Mouse (Mus musculus): ENCODE measurements around the gene Dpm2. TPM values are rescaled to one million over a fixed set of nuclear protein-coding genes. Genes with fewer than 3 reads are reported as not detected.

The Dpm2 gene
- polyA plus RNA-seq, 3 experiments from 2014 or later: 126 to 160 (median 144) TPM

GRCm38 (mm10) chr2:32547380-32547779 is 23.3 kb upstream of the Dpm2 start:
- no peak for ATAC-seq

DNA sequence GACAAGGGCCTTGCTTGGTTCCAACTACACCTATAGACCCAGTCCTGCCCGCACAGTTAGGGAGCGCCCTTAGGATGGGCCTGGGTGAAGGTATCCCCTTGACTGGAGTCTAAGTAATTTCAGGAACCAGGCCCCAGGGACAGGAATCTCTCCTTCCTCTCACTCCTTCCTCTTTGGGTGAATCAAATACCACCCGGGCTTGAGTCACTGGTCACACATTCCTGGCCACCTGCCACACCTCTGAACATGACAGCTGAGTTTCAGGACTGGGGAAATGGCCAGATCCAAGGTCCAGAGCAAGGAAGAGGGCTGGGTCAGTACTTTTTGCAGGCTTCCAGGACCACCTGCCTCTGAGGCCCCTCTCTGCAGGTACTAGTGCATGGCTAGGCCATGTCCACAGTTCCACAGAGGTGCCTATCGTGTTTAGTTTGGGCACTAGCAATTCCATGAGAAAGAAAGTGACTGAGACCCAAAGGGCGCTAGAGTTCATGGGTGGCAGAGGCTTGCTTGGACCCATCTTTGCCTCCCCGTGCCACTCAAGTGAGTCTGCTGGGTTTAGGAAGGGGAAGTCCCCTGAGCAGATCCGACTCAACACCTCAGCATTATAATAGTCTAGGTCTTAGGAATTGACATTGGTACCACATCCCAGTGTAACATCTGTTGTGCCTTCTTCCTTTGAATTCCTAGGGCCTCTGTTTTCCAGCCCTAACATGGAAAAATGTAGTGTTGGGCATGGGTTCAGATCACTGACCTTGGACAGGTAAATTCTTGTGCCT is 22.5 kb upstream of the Dpm2 start:
- ATAC-seq: peak; percentile 65

DNA sequence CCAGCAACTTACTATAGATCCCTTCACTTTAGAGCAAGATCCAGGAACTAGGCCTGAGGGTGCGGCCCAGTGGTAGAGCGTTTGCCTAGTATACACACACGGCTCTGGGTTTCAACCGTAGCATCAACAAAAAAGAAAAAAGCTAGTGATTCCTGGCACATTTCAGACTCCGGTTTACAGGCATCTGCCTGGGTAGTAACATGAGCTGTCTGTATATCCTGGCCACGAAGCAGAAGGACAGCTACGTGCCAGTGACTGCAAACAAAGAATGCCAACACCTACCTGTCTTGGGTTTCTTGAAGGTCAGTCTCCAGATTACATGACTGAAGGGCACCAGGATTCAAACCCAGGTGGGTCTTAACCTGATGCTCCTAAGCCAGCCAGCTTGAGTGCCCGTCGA is 21.5 kb upstream of the Dpm2 start:
- no peak for ATAC-seq

DNA sequence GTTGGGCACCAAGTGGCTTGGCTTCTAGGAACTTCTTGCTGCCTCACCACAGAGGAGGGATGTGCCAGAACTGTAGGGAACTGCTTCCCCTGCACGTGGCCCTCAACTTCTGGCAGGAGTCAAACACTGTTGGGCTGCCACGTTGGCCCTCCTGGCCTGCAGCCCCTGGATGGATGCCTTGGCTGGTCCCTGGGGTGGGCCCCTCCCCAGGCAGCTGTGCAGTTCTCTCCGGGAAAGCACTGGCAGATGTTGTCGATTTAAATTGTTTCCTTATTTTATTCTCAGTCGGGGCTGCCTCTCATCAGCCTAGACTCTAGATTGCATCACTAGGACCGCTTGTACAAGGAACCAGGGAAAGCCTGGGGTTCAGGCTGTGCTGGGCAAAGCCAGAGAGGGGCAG is 20.9 kb upstream of the Dpm2 start:
- no peak for ATAC-seq

GRCm38 (mm10) chr2:32551236-32551635 is 19.4 kb upstream of the Dpm2 start:
- ATAC-seq: no peak

GRCm38 (mm10) chr2:32553592-32554148 is 17.0 kb upstream of the Dpm2 start:
- peak; percentile 69 for ATAC-seq

GRCm38 (mm10) chr2:32555484-32555883 is 15.2 kb upstream of the Dpm2 start:
- ATAC-seq: no peak

DNA sequence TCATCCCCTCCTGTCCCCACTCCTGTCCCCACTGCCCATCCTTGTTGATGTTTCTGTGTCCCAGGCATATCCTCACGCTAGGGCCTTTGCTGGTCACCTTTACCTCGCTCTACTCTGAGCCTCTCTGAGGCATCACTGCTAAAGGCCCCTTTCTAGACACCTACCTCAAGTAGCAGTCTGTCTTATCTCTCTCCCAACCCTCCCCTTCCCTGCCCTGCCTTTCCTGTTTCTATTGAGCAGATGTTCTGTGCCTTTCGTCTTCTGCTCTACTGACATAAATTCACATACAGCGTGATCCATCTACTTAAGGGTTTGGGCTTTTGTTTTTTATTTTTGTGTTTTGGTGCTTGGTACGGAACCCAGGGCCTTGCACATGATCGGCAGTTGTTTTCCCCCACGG is 14.6 kb upstream of the Dpm2 start:
- ATAC-seq: no peak

DNA sequence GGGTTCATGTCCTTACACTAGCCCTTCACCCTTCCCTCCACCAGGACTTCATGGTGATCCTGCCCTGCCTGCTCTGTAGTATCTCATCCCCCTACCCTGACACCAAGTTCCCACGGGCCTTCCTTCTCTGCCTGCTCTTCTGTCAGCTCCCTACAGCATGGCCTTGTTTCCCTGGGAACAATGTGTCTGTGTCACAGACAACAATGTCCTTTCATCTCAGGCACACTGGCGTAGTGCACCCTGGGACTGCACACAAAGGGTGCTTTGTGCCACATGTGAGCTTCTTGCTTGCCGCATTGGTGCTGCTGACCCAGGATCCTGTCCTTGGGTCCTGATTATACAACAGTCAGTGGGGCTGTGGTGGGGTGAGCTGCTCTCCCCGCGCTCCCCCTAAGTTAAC is 11.1 kb upstream of the Dpm2 start:
- ATAC-seq: no peak

DNA sequence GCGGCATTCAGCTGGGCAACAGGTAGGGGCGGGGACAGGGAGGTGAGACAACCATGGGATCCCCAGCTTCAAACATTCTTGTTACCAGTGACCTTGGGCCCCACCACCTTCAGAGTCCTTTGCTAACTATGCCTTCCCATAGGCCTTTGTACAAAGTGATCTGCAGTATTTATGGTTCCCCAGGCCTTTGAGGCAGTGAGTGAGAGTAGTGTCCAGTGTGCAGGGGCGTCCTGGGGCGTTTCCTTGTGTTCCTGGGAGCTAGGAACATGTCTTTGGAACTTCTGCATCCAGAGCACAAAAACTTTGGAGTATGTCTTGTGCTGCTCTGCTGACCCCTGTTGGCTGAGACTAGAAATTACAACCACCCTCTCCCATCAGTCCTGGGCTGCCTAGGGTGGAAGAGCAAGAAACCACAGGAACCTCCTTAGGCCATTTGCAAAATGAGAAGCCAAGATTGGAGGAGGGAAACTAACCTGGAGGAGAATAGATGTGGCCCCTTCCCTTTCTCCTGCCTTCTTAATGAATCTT is 4.1 kb upstream of the Dpm2 start:
- ATAC-seq: peak; percentile 30

- ATAC-seq: no peak
Observed at GRCm38 (mm10) chr2:32568149-32568548, 2.5 kb upstream of the Dpm2 start.

DNA sequence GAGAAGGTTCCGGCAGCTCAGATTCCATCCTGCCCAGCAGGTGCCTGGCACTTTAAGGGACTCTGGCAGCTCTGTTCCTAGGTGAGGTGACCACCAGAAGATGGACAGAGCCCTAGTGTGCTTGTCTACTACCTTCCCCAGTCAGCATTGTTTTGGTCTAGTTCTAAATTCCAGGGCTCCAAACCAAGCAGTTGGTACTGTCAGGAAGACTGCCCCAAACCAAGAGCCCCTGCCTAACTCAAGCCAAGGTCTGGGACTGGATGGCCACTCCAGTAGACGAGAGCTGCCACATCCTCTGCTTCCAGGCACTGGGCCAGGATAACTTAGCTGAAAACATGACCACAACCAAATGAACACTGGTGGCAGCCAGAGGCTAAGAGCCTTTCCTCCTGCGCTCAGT is 1.7 kb upstream of the Dpm2 start:
- ATAC-seq: no peak

DNA sequence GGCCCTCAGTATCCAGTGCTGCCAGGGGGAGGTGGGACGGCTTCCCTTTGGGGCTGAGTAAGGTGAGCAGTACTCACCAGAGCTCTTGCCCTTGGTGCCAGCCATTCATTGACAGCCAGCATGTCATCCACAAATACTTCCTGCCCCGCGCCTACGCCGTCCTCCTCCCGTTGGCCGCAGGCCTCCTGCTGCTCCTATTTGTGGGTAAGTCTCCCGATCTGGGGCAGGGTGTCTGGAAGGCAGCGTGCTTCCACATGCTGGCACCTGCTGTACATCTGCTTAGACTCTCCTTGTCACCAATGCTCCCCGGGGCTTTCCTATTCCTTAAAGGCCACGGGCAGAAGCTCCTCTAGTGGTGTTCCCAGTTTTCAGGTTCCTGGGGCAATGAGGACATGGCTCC is 1.5 kb downstream of the Dpm2 start:
- no peak for ATAC-seq

DNA sequence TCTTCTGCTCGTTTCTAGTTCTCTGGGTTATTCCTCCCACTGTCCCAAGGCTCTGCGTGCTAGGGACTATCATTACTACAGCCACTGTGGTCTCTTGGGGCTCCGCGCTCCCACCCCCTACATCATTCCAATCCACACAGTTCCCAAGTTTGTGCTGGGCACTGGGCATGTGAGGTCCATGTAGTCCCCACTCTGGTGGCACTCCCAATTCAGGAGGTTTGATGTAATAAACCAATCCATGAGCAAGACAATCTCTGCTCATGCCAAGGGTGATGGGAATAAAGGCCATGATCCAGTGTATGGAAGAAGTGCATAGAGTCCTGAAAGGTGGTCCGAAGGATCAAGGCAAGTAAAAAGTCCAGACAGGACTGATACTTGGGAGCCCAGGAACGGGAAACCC is 3.8 kb downstream of the Dpm2 start, which contains the start of gene Pip5kl1:
Pip5kl1 (plus strand) TSS at position 301 of the 400 bp plus-strand sequence.
- no peak for ATAC-seq

DNA sequence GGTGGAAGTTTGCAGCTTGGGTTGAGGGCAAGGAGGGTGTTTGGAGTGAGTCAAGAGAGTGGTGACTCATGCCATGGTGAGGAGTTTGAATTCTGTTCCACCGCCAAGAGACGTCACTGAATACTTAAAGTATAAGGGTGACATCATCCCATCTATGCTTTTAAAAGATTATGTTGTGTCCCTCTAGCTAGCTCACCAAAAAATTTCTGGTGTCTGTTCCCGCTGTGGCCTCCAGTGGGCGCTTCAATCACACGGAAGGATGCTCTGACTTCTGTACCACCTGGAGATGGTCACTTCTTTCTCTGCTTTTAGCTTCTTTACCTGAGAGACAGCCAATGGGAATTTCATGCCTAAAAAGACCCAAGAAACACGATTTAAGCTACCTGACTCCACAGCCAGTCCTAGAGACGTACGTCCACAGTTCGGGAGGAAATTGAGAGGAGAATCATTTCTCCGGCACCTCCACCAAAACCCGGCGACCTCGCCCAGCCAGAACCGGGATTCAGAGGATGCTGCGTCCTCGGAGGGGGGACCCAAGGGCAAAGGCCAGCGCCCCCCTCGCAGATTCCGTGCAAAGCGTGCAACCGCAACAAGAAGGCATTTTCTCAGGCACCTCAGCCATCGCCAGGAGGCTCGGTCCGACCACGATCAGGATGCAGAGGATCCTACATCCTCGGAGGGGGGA is 4.4 kb downstream of the Dpm2 start:
- peak; percentile 54 for ATAC-seq

DNA sequence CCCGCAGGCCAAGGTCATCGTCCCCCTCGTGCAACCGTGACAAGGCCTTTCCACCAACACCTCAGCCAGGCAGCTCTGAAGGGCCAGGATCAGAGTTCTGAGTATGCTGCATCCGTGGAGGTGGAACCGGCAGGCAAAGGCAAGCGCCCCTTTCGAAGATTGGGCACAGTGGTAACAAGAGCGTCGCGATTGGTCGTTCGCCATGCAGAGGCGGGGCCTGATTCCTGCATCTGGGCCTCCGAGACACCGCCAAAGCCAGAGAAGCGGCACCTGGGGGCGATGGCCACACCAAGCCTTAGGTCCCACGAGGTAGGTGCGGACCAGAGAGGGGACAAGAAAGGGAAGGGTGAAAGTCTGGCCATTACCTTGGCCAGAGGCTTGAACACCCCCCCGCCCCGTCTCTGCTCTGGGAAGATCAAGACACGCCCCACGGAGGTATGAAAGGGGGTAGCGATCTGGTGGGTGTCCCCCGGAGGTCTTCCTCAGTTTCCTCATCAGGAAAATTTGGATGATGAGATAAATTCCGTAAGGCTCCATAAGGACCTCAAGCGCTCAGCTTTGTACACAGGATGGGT is 5.0 kb downstream of the Dpm2 start, which contains the start of gene 9430097D07Rik:
9430097D07Rik (minus strand) TSS at position 99 of the 575 bp plus-strand sequence.
- peak; percentile 62 for ATAC-seq

- no peak for ATAC-seq
Observed at GRCm38 (mm10) chr2:32576532-32576931, 5.9 kb downstream of the Dpm2 start.

DNA sequence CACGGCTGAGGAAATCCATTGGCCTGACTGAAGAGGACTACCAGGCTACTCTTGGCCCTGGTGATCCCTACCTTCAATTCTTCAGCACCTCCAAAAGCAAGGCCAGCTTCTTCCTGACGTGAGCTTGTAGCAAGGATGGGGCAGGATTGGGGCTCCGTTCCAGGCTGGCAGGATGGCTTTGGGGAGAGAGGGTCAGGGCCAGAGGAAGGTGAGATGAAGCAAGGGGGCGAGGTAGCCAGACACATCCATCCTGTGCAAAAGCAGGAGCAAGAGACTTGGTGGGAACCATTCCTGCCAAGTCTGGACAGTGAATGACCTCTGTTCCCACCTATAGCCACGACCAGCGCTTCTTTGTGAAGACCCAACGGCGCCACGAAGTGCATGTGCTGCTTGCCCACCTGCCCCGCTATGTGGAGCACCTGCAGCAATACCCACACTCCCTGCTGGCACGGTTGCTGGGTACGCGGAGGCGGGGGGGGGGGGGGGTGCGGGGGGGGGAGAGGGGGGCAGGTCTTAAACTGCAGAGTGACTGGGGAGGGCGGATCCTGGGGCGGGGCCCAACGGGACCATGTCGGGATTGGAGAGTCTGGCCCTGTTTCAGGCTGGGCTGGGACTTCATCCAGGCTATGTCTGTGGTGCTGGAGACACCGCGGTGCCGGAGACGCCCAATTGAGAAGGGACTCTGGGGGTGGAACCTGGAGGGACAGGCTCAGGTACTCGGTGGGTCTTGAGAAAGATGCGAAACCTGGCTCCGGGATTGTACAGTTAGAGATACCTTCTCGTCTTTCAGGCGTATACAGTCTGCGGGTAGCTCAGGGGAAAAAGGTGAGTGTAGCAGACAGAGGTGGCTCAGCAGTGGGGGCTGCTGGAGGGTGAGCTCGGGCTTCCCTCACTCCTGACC is 7.7 kb downstream of the Dpm2 start:
- ATAC-seq: no peak

DNA sequence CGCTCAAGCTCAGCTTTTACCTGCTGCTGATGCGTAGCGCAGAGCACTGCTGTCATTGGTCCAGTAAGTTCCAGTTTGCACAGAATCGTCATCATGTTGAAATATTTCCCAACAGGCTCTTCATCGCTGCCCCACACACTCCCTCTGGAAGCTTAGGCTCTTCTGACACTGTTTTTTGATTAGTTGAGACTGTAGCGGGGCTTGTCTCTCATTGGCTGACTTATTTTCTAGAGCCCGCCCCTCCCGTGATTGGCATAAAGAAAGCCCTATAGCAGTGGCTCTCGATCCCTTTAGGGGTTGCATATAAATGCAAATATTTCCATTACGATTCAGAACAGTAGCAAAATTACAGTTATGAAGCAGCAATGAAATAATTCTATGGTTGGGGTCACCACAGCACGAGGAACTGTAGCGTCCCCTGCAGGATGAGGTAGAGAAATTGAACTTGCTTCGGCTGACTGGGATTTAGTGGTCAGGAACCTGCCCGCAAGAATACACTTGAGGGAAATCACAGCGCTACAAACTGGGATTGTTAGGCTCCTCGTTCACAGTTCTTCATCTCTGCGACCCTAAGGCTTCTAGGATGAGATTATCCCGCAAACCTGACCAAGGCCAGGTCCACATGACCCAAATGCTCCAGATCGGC is 10.9 kb downstream of the Dpm2 start:
- ATAC-seq: no peak

GRCm38 (mm10) chr2:32582830-32583799 is 12.5 kb downstream of the Dpm2 start:
- peak; percentile 54 for ATAC-seq

All from inflammation-experienced regulatory T-cells, adult 6 months (primary cell).